Mouse (Mus musculus) kidney, adult 18-20 months (tissue): ENCODE measurements around the gene Mpp5.

Experiments
- DNase-seq: peaks from one replicate; pipeline ENCODE4 v3.0.0; 2021

Gene Mpp5

DNA sequence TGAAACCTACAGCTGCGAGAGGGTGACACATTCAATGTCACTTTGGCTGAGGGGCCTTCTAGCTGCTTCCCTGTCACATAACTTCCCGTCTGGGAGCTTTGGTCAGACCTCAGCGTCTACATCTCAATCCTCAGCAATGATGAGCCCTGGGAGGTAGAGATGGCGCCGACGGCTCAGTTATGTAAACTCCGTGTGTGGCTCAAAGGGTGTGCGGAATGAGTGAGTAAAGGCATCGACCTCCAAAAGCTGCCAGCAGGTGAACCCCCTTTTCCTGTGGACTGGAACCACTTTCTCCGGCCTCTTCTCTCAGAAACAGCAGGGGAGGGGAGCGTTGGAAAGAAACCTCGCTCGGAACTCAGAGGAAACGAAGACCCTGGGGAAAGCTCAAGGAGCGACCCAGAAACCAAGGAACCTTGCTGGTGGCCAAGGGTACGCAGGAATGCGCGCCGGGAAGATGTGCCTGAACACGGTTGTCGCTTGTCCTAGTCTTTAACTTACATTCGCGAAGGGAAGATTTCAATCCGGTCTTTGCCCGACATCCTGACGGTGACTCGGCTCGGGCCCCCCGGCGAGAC, 112.3 kb downstream of the Mpp5 start:
- DNase-seq, result no peak

DNA sequence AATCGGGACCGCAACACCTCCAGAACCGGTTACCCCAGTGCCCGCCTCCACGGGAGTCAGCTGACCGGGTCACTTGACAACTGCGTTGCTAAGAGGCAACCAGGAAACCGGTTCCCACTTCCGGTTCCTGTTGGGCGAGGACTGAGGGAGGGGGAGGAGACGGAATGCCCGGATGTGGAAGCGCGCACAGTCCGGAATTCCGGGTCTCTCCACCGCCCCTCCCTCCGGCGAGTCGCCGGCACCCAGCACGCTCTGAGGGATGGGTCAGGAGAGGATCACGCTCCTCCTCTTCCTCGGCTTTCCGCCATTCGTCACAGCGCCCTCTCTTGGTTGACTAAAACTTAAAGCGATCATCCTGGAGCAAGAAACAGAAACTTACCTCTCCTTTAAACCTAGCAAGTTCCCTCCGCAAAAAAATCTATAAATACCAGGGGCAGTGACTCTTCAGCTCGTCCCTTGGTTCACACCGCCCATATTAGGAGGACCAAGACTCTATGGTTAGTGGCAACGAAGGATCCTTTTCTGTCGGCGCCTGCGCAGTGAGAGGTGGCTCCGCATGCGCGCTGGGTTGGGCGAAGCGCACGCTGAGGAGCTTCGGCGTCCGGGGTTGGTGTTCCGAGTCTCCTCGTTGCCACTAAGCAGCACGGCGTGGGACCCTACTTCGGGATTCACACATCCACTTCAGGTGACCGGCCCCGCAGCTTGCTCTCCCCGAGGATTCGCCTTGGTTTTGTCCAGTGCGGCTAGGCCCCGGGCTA, 113.0 kb downstream of the Mpp5 start, which contains the start of the genes Atp6v1d and Eif2s1:
Gene Atp6v1d (minus strand): TSS at position 143 of the 758 bp plus-strand sequence.
Gene Eif2s1 (plus strand): TSS at position 324 of the 758 bp plus-strand sequence.
- DNase-seq, result peak; percentile 97

DNA sequence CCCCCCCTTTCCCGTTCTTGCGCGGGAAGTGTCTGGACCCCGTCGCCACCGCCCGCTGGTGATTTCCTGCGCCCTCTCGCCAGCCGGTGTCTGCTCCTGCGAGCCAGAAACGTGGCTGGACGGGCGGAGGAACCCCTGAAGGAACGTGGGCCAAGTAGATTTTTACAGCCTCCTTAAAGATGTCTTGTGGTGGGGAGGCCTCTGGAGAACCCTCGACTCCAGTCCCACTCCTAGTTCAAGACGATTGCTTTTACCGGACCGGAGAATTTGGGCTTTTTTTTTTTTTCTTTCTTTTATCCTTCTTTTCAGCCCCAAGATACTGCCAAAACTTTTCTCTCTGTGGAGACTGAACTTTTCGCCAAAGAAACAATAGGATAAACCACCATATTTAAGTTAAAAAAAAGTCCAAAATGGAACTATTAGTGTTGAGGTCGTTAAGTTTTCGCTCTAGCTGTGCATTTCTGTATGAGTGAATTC, 113.6 kb downstream of the Mpp5 start:
- no peak for DNase-seq

DNA sequence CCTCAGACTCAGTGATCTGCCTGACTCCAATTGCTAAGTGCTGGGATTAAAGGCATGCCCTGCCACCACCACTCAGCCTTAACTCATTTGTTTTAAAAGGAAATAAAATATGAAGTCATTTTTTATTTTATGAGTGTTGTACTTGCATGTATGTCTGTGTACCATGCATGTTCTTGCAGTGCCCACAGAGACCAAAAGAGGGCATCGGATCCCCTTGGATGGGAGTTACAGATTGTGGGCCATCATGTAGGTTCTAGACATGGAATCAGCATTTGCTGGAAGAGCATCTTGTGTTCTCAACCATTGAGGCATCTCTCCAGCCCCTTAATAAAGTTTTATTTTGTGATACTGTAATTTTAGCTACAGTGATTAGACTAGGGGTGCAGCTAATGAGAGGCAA, 116.7 kb downstream of the Mpp5 start:
- no peak for DNase-seq

DNA sequence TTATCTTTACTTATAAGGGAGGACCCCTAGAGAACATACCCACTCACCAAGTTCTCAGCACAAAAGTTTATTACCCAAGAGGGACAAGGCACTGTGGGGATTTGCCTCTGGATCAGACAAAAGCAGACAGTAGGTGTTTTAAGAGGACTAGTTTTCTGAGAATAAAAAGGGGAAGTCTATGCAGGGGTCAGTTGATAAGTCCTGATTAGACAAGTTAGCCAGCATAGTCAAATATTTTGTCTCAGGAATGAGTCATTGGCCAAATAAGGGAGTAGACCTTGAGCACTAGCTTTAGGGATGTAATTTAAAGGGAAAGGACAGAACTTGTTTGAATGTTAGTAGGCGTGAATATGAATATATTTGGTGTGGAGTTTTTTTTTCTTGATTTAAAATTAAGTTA, 119.4 kb downstream of the Mpp5 start:
- DNase-seq, result no peak

DNA sequence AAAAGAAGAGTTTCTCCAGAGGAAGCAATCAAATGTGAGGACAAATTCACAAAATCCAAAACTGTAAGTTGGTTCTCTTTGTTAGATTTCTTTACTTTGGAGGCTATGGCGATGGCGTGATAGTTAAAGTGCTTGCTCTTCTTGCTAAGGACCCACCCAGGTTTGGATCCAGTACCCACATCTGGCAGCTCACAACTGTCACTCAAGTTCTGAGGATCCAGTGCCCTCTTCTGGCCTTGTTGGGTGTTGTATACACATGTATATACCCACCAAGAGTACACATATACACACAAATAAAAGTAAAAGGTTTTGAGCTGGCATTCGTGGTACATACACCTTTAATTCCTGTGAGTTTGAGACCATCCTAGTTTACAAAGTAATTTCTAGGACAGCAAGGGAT, 125.9 kb downstream of the Mpp5 start:
- DNase-seq, result no peak

DNA sequence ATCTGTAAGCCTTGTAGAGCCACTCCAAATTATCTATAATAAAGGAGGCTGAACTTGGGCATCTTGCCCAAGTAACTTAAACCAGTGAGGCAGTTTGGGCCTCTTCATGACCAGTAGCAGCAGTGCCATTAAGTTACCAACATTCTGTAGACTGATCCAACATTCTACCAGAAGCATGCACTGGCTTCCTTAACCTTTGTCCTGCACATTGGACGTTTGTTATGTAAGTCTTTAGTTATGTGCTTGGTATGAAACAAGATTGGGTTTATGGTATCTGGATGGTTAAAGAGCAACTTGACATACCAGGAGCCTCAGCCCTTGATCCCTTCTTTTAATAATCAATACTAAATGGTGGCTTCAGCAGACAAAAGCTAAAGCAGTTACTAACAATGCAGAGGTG, 141.4 kb downstream of the Mpp5 start:
- DNase-seq, result no peak
